Mouse (Mus musculus): Measurements from ENCODE around the gene Cps1.

GRCm38 (mm10) chr1:67143939-67144338 is 21.1 kb downstream of the Cps1 start:
- TF ChIP-seq E2F4 (IDR thresholded peaks at IDR 0.05; ENCODE audit: insufficient replicate concordance, low read depth, low read length) (no peak), USF2 (conservative IDR thresholded peaks at IDR 0.05; ENCODE audit: low read depth, low read length) (no peak), CTCF (conservative IDR thresholded peaks at IDR 0.05 in 1 of 2, IDR thresholded peaks at IDR 0.05 in 1 of 2; ENCODE audit: low read depth in 2 of 2, low read length in 2 of 2) (peak; percentile 30 to 67; a peak in 3 of 4 replicates), USF1 (IDR thresholded peaks at IDR 0.05; ENCODE audit: low read depth, low read length) (no peak), ELF1 (IDR thresholded peaks at IDR 0.05; ENCODE audit: low read depth, low read length) (no peak), EP300 (IDR thresholded peaks at IDR 0.05; ENCODE audit: low read length) (no peak), POLR2A (IDR thresholded peaks at IDR 0.05; ENCODE audit: low read depth, low read length) (no peak), CHD2 (IDR thresholded peaks at IDR 0.05; ENCODE audit: low read length) (no peak), ZMIZ1 (IDR thresholded peaks at IDR 0.05; ENCODE audit: low read depth, low read length) (no peak), NRF1 (IDR thresholded peaks at IDR 0.05; ENCODE audit: low read depth, low read length) (no peak), IRF4 (IDR thresholded peaks at IDR 0.05; ENCODE audit: low read depth, low read length) (no peak), ZNF384 (IDR thresholded peaks at IDR 0.05; ENCODE audit: low read depth, low read length) (no peak)

Data from CH12.LX (cell line).